Mouse (Mus musculus) embryonic facial prominence, embryonic 13.5 days (tissue): ENCODE results near the gene Moxd2. TPM values are rescaled to one million over a fixed set of nuclear protein-coding genes. Genes with fewer than 3 reads are reported as not detected.

Experiments
- ATAC-seq: fragments of 200-750 bp; cut with Nextera tagmentation; 2 replicates; pipeline ENCODE4 v1.8.0; 2017; ENCODE audit warnings: low read depth; ENCODE audit not compliant: insufficient number of reproducible peaks, insufficient read depth, low FRiP score, low TSS enrichment
- H3K27ac ChIP-seq: fragments of 300-500 bp; sonication (generic); 2 replicates; pipeline ENCODE4 v1.5.1; 2015; ENCODE audit warnings: moderate library complexity, mild to moderate bottlenecking, inconsistent platforms
- H3K27me3 ChIP-seq: fragments of 300-500 bp; sonication (generic); 2 replicates; pipeline ENCODE4 v1.6.1; 2015; ENCODE audit warnings: mild to moderate bottlenecking, inconsistent platforms
- H3K36me3 ChIP-seq: fragments of 300-500 bp; sonication (generic); 2 replicates; pipeline ENCODE4 v1.6.1; 2015; ENCODE audit warnings: mild to moderate bottlenecking, inconsistent platforms
- H3K4me1 ChIP-seq: fragments of 300-500 bp; sonication (generic); 2 replicates; pipeline ENCODE4 v1.6.1; 2015; ENCODE audit warnings: inconsistent platforms
- H3K4me2 ChIP-seq: fragments of 300-500 bp; sonication (generic); 2 replicates; pipeline ENCODE4 v1.6.1; 2015; ENCODE audit warnings: moderate library complexity, mild to moderate bottlenecking, inconsistent platforms
- H3K4me3 ChIP-seq: fragments of 300-500 bp; sonication (generic); 2 replicates; pipeline ENCODE4 v1.5.1; 2015; ENCODE audit warnings: mild to moderate bottlenecking, inconsistent platforms
- H3K9ac ChIP-seq: fragments of 300-500 bp; sonication (generic); 2 replicates; pipeline ENCODE4 v1.6.1; 2015; ENCODE audit warnings: mild to moderate bottlenecking, inconsistent platforms
- H3K9me3 ChIP-seq: fragments of 300-500 bp; sonication (generic); 2 replicates; pipeline ENCODE4 v1.6.1; 2016; ENCODE audit warnings: inconsistent platforms
- WGBS: fragments of 180-500 bp; shearing (Covaris S2); methylation state at CpG from one replicate; pipeline ENCODE4 v1.1.7; 2015; ENCODE audit warnings: mixed read lengths; 5-methylcytosine and 5-hydroxymethylcytosine counted together
- polyA plus RNA-seq: library from polyadenylated mRNA; unstranded; fragments of >200 nt; fragmentation: Nextera tagmentation; extraction: Ambion mirVana; gene quantifications from 2 replicates; pipeline ENCODE4 v1.2.1, GENCODE M21; 2015

Moxd2 gene
- not detected in 2 replicates for polyA plus RNA-seq

GRCm38 (mm10) chr6:40887394-40887793, at the start of gene Moxd2:
Moxd2 (minus strand) TSS chr6:40887494.
- no peak within 1 kb of the TSS for H3K9ac ChIP-seq
- H3K4me1 ChIP-seq = no peaks in the 10 kb centered on the region
- no peaks in the 10 kb centered on the region for H3K9me3 ChIP-seq
- H3K27me3 ChIP-seq = no peaks in the 10 kb centered on the region
- H3K4me2 ChIP-seq = no peak within 1 kb of the TSS
- ATAC-seq = peak; percentile 59; the same call in 1 of the 2 replicates
- WGBS = 91% methylated on average over 3 of the region's 3 CpGs
- no peaks in the 10 kb centered on the region for H3K36me3 ChIP-seq
- no peak within 1 kb of the TSS for H3K27ac ChIP-seq
- no peak within 1 kb of the TSS for H3K4me3 ChIP-seq

- H3K9ac ChIP-seq = no peak overlapping the region
- no peak overlapping the region for H3K27ac ChIP-seq
- no peaks in the 10 kb centered on the region for H3K9me3 ChIP-seq
- H3K4me3 ChIP-seq = no peak overlapping the region
- no peak overlapping the region for H3K4me2 ChIP-seq
- H3K36me3 ChIP-seq = no peaks in the 10 kb centered on the region
- 80% methylated on average over 4 of the region's 4 CpGs for WGBS
- ATAC-seq = no peak
- H3K27me3 ChIP-seq = no peaks in the 10 kb centered on the region
- no peaks in the 10 kb centered on the region for H3K4me1 ChIP-seq
Measured at GRCm38 (mm10) chr6:40919954-40920353, 32.7 kb upstream of the Moxd2 start.

GRCm38 (mm10) chr6:40900287-40900686, 13.0 kb upstream of the Moxd2 start, which contains the start of gene Prss58:
Prss58 (minus strand) TSS chr6:40900387.
- Histone ChIP-seq H3K9ac (no peak within 1 kb of the TSS), H3K4me1 (no peaks in the 10 kb centered on the region), H3K9me3 (no peaks in the 10 kb centered on the region), H3K36me3 (no peaks in the 10 kb centered on the region), H3K4me2 (no peak within 1 kb of the TSS), H3K4me3 (no peak within 1 kb of the TSS), H3K27me3 (no peaks in the 10 kb centered on the region), H3K27ac (no peak within 1 kb of the TSS)
- ATAC-seq = no peak

GRCm38 (mm10) chr6:40894716-40895115, 7.4 kb upstream of the Moxd2 start:
- Histone ChIP-seq H3K9ac (no peak overlapping the region), H3K4me3 (no peak overlapping the region), H3K27ac (no peak overlapping the region), H3K4me1 (no peaks in the 10 kb centered on the region), H3K9me3 (no peaks in the 10 kb centered on the region), H3K4me2 (no peak overlapping the region), H3K36me3 (no peaks in the 10 kb centered on the region), H3K27me3 (no peaks in the 10 kb centered on the region)
- ATAC-seq = no peak
- 78% methylated on average over 1 of the region's 1 CpGs for WGBS

GRCm38 (mm10) chr6:40893577-40893976, 6.3 kb upstream of the Moxd2 start:
- H3K4me2 ChIP-seq = no peak overlapping the region
- H3K27ac ChIP-seq = no peak overlapping the region
- WGBS = 41% methylated on average over 7 of the region's 7 CpGs
- H3K4me1 ChIP-seq = no peaks in the 10 kb centered on the region
- H3K36me3 ChIP-seq = no peaks in the 10 kb centered on the region
- no peak overlapping the region for H3K4me3 ChIP-seq
- no peaks in the 10 kb centered on the region for H3K27me3 ChIP-seq
- no peak for ATAC-seq
- no peak overlapping the region for H3K9ac ChIP-seq
- H3K9me3 ChIP-seq = no peaks in the 10 kb centered on the region

- WGBS = 78% methylated on average over 4 of the region's 4 CpGs
Measured at GRCm38 (mm10) chr6:40891754-40892153, 4.5 kb upstream of the Moxd2 start.

GRCm38 (mm10) chr6:40890973-40891372, 3.7 kb upstream of the Moxd2 start:
- Histone ChIP-seq H3K27ac (no peak overlapping the region), H3K9ac (no peak overlapping the region), H3K4me3 (no peak overlapping the region), H3K9me3 (no peaks in the 10 kb centered on the region), H3K36me3 (no peaks in the 10 kb centered on the region), H3K27me3 (no peaks in the 10 kb centered on the region), H3K4me2 (no peak overlapping the region), H3K4me1 (no peaks in the 10 kb centered on the region)
- WGBS = 71% methylated on average over 1 of the region's 1 CpGs
- no peak for ATAC-seq

More at GRCm38 (mm10) chr6:40891754-40892153, 4.5 kb upstream of the Moxd2 start:
- Histone ChIP-seq H3K4me2 (no peak overlapping the region), H3K9me3 (no peaks in the 10 kb centered on the region), H3K4me1 (no peaks in the 10 kb centered on the region), H3K9ac (no peak overlapping the region), H3K4me3 (no peak overlapping the region), H3K27me3 (no peaks in the 10 kb centered on the region), H3K27ac (no peak overlapping the region), H3K36me3 (no peaks in the 10 kb centered on the region)
- ATAC-seq = no peak

GRCm38 (mm10) chr6:40845283-40845682, 42.0 kb downstream of the Moxd2 start:
- ATAC-seq = no peak
- H3K9me3 ChIP-seq = no peaks in the 10 kb centered on the region
- no peak overlapping the region for H3K27ac ChIP-seq
- no peaks in the 10 kb centered on the region for H3K36me3 ChIP-seq
- no peaks in the 10 kb centered on the region for H3K27me3 ChIP-seq
- no peak overlapping the region for H3K4me2 ChIP-seq
- H3K4me1 ChIP-seq = no peaks in the 10 kb centered on the region
- H3K4me3 ChIP-seq = no peak overlapping the region
- H3K9ac ChIP-seq = no peak overlapping the region

Other genes with a start within 250 kb of the Moxd2 start
- gene Prss58, start 12.9 kb upstream of the Moxd2 start, polyA plus RNA-seq = not detected in 2 replicates
- not detected in 2 replicates for gene 1700074P13Rik, start 53.1 kb upstream of the Moxd2 start, polyA plus RNA-seq
- gene Gm4744, start 64.4 kb upstream of the Moxd2 start, polyA plus RNA-seq = not detected in 2 replicates
- not detected in 2 replicates for gene 1810009J06Rik, start 77.3 kb upstream of the Moxd2 start, polyA plus RNA-seq
- not detected in 2 replicates for gene Gm2663, start 112.0 kb upstream of the Moxd2 start, polyA plus RNA-seq
- gene 2210010C04Rik, start 148.0 kb upstream of the Moxd2 start, polyA plus RNA-seq = not detected in 2 replicates